Mouse (Mus musculus) hindbrain, embryonic 11.5 days (tissue): ENCODE data around the gene Cnnm1. TPM values are rescaled to one million over a fixed set of nuclear protein-coding genes. Genes with fewer than 3 reads are reported as not detected.

Experiments
- ATAC-seq: fragments of 200-750 bp; cut with Nextera tagmentation; 2 replicates; pipeline ENCODE4 v1.8.0; 2017; ENCODE audit warnings: mild to moderate bottlenecking, moderate TSS enrichment, moderate library complexity; ENCODE audit not compliant: low FRiP score
- DNase-seq: peaks from one replicate; pipeline ENCODE4 v3.0.0-alpha.2; 2015; ENCODE audit warnings: low spot score
- H3K27ac ChIP-seq: fragments of 300-500 bp; sonication (generic); 2 replicates; pipeline ENCODE4 v1.5.1; 2014; ENCODE audit warnings: mild to moderate bottlenecking, low read depth, low read length
- H3K27me3 ChIP-seq: fragments of 300-500 bp; sonication (generic); 2 replicates; pipeline ENCODE4 v1.6.1; 2014; ENCODE audit warnings: mild to moderate bottlenecking, low read length, moderate library complexity, mixed read lengths; ENCODE audit not compliant: control insufficient read depth, insufficient read depth
- H3K36me3 ChIP-seq: fragments of 300-500 bp; sonication (generic); 2 replicates; pipeline ENCODE4 v1.6.1; 2014; ENCODE audit warnings: mild to moderate bottlenecking, low read length, moderate library complexity, mixed read lengths; ENCODE audit not compliant: control insufficient read depth, insufficient read depth
- H3K4me1 ChIP-seq: fragments of 300-500 bp; sonication (generic); replicated peaks from 2 replicates; pipeline ENCODE4 v1.6.1; 2014; ENCODE audit warnings: low read length, mixed read lengths; ENCODE audit not compliant: control insufficient read depth, insufficient read depth
- H3K4me2 ChIP-seq: fragments of 300-500 bp; sonication (generic); replicated peaks from 2 replicates; pipeline ENCODE4 v1.6.1; 2014; ENCODE audit warnings: mild to moderate bottlenecking, low read depth, low read length
- H3K4me3 ChIP-seq: fragments of 300-500 bp; sonication (generic); 2 replicates; pipeline ENCODE4 v1.5.1; 2014; ENCODE audit warnings: low read depth, low read length
- H3K9ac ChIP-seq: fragments of 300-500 bp; sonication (generic); 2 replicates; pipeline ENCODE4 v1.6.1; 2014; ENCODE audit warnings: low read depth, low read length
- H3K9me3 ChIP-seq: fragments of 300-500 bp; sonication (generic); 2 replicates; pipeline ENCODE4 v1.6.1; 2016; ENCODE audit warnings: low read length; ENCODE audit not compliant: control insufficient read depth
- WGBS: fragments of 180-500 bp; shearing (Covaris S2); extraction: QIAGEN DNeasy Blood & Tissue Kit; methylation state at CpG from one replicate; pipeline ENCODE4 v1.1.7; 2014; 5-methylcytosine and 5-hydroxymethylcytosine counted together
- polyA plus RNA-seq: library from polyadenylated mRNA; unstranded; fragments of >200 nt; fragmentation: Nextera tagmentation; extraction: Ambion mirVana; gene quantifications from 2 replicates; pipeline ENCODE4 v1.2.1, GENCODE M21; 2014

The Cnnm1 gene
- polyA plus RNA-seq, 1 experiment from 2014 or later = 1.1 TPM

GRCm38 (mm10) chr19:43440768-43441660 is 778 bp downstream of the Cnnm1 start:
- H3K27ac ChIP-seq = peak overlapping the region; percentile 36
- under 1% methylated on average over 81 of the region's 118 CpGs for WGBS
- H3K4me3 ChIP-seq = peak overlapping the region; percentile 74
- peak; percentile 75 for ATAC-seq
- peaks cover 5% of the 10 kb centered on the region for H3K9me3 ChIP-seq
- H3K27me3 ChIP-seq = peaks cover 18% of the 10 kb centered on the region
- peak; percentile 73 for DNase-seq
- no peaks in the 10 kb centered on the region for H3K4me1 ChIP-seq
- H3K36me3 ChIP-seq = no peaks in the 10 kb centered on the region
- peak overlapping the region; percentile 76 for H3K9ac ChIP-seq
- peak overlapping the region; percentile 100 for H3K4me2 ChIP-seq

DNA sequence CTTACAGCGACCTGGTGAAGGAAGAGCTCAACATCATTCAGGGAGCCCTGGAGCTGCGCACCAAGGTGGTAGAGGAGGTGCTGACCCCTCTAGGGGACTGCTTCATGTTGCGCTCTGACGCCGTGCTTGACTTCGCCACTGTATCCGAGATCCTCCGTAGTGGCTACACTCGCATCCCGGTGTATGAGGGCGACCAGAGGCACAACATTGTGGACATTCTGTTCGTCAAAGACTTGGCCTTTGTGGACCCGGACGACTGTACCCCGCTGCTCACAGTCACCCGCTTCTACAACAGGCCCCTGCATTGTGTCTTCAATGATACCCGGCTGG is 1.4 kb downstream of the Cnnm1 start:
- Histone ChIP-seq H3K9me3 (peaks cover 5% of the 10 kb centered on the region), H3K9ac (peak overlapping the region; percentile 76), H3K4me3 (peak overlapping the region; percentile 74), H3K36me3 (no peaks in the 10 kb centered on the region), H3K4me1 (no peaks in the 10 kb centered on the region), H3K27me3 (peaks cover 18% of the 10 kb centered on the region), H3K4me2 (peak overlapping the region; percentile 100), H3K27ac (no peak overlapping the region)
- DNase-seq = peak; percentile 51
- ATAC-seq = peak; percentile 44
- 8% methylated on average over 17 of the region's 17 CpGs for WGBS

- DNase-seq (peak; percentile 22), ATAC-seq (no peak)
- Histone ChIP-seq H3K4me1 (no peaks in the 10 kb centered on the region), H3K4me3 (peak overlapping the region; percentile 74; the same call in 1 of the 2 replicates), H3K4me2 (peak overlapping the region; percentile 100; the same call in 1 of the 2 replicates), H3K27ac (no peak overlapping the region), H3K36me3 (no peaks in the 10 kb centered on the region), H3K27me3 (peaks cover 18% of the 10 kb centered on the region), H3K9me3 (peaks cover 5% of the 10 kb centered on the region), H3K9ac (no peak overlapping the region)
- 42% methylated on average over 6 of the region's 6 CpGs for WGBS
Observed at GRCm38 (mm10) chr19:43442269-43442668, 2.0 kb downstream of the Cnnm1 start.

DNA sequence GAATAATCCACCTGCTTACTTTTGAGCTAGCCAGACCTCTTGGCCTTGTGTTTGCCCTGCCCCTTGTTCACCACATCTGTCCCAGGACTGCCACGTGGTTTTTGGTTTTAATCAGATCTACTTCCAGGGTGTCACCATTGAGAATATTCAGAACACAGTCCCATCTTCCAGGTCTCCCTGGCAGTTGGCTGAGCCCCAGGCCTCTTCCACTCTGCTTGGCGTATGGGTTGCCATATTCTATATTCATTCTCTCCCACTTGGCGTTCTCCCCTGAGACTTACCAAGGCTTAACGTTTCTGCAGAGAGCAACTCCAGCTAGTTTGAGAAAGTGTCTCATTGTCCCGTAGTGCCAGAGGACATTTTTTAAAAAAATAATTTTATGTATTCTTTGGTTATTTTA is 2.7 kb downstream of the Cnnm1 start:
- Histone ChIP-seq H3K4me3 (no peak overlapping the region), H3K27me3 (peaks cover 18% of the 10 kb centered on the region), H3K4me2 (no peak overlapping the region), H3K27ac (no peak overlapping the region), H3K4me1 (no peaks in the 10 kb centered on the region), H3K36me3 (no peaks in the 10 kb centered on the region), H3K9me3 (peaks cover 5% of the 10 kb centered on the region), H3K9ac (no peak overlapping the region)
- no peak for DNase-seq
- WGBS = 83% methylated on average over 5 of the region's 5 CpGs
- no peak for ATAC-seq

DNA sequence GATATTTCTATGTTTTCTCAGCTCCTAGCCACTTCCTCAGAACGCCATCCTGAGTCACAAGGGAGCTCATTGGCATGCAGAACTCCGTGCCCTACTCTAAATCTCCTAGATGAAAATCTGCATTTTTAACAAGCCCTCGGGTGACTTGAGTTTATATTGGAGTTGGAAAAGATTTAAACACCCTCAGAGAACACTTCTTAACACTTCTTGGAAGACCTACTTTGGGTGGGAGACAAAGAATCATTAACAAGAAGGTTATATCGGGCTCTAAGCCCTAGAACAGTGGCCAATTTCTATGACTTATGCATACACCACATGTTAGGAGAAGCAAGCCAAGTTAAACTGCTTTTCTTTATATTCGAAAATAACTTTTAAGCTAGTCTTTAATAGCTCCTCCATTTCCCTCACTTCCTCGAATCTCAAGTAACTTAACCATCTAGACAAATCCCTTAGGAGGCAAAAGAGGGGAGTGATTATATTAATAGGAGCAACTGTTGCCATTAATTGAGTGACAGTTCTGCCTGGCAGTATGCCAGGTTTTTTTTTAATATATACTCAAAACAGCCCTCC is 4.5 kb downstream of the Cnnm1 start:
- no peak overlapping the region for H3K4me3 ChIP-seq
- no peak for ATAC-seq
- 80% methylated on average over 6 of the region's 6 CpGs for WGBS

DNA sequence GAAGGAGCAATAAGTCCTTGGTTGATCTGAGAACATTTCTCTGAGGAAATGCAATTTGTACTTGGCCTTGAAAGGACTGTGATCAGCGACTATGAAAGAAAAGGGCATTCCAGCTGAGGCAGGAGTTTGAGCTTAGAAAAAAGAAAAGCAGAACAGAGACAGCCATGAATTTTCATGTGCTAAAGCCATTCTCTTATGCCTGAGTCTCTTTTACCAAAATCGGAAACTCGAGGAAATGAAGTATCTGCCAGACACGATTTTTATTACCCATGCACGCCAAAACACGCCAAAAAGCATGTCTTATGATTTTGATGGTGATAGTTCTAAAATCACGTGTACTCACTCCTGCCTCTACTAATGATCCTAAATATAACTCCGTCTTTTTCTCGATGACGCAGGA is 11.3 kb downstream of the Cnnm1 start:
- WGBS = 92% methylated on average over 10 of the region's 10 CpGs

More for the DNA sequence above, 4.5 kb downstream of the Cnnm1 start:
- Histone ChIP-seq H3K4me1 (no peaks in the 10 kb centered on the region), H3K27ac (no peak overlapping the region), H3K9ac (no peak overlapping the region), H3K9me3 (peaks cover 5% of the 10 kb centered on the region), H3K27me3 (peaks cover 18% of the 10 kb centered on the region), H3K36me3 (no peaks in the 10 kb centered on the region), H3K4me2 (no peak overlapping the region)
- no peak for DNase-seq

GRCm38 (mm10) chr19:43452176-43452575 is 11.9 kb downstream of the Cnnm1 start:
- ATAC-seq = no peak
- DNase-seq = no peak

More for the DNA sequence above, 11.3 kb downstream of the Cnnm1 start:
- Histone ChIP-seq H3K4me1 (no peaks in the 10 kb centered on the region), H3K9ac (no peak overlapping the region), H3K27ac (no peak overlapping the region), H3K36me3 (no peaks in the 10 kb centered on the region), H3K4me2 (no peak overlapping the region), H3K27me3 (no peaks in the 10 kb centered on the region), H3K4me3 (no peak overlapping the region), H3K9me3 (no peaks in the 10 kb centered on the region)
- DNase-seq = no peak
- ATAC-seq = no peak

DNA sequence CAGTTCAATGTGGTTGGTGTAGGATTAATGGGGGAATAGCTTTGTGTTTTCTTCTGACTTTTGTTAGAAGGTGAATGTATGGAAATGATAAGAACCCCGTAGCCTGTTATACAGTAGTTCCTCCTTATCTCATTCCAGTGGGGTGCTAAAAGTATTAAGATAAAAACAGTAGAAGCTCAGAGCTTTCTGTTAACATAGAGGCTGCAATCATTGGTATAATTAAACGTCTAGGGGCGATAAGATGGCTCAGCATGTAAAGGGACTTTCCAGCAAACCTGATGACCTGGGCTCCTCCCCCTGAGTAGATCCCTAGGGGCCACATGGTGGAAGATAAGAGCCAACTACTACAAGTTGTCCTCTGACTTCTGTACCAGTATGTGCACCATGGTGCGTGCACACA is 12.8 kb downstream of the Cnnm1 start:
- H3K9me3 ChIP-seq = no peaks in the 10 kb centered on the region
- no peaks in the 10 kb centered on the region for H3K4me1 ChIP-seq
- no peak overlapping the region for H3K27ac ChIP-seq
- H3K4me3 ChIP-seq = no peak overlapping the region
- WGBS = 94% methylated on average over 4 of the region's 4 CpGs
- no peaks in the 10 kb centered on the region for H3K27me3 ChIP-seq
- no peak overlapping the region for H3K9ac ChIP-seq
- H3K4me2 ChIP-seq = no peak overlapping the region
- ATAC-seq (no peak), DNase-seq (no peak)
- no peaks in the 10 kb centered on the region for H3K36me3 ChIP-seq

More at GRCm38 (mm10) chr19:43452176-43452575, 11.9 kb downstream of the Cnnm1 start:
- Histone ChIP-seq H3K36me3 (no peaks in the 10 kb centered on the region), H3K27me3 (no peaks in the 10 kb centered on the region), H3K9me3 (no peaks in the 10 kb centered on the region), H3K4me1 (no peaks in the 10 kb centered on the region), H3K4me3 (no peak overlapping the region), H3K9ac (no peak overlapping the region), H3K27ac (no peak overlapping the region), H3K4me2 (no peak overlapping the region)
- 86% methylated on average over 5 of the region's 5 CpGs for WGBS

DNA sequence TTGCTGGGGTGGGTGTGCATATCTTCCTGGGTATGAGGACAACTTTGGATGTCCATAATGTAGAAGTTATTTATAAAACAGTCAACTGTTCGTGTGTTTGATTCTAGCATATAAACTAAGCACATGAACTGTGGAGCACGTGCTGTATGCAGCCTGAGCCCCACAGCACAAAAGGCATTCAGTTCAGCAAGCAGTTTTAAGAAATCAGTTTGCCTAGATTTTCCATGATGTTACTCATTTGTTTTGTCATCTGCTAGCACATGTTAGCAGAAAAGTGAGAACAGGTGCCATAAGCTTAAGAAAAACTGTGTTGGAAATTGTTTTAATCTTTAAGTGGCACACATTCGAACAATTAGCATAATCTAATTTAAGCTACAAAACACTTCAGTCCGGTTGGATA is 19.7 kb downstream of the Cnnm1 start:
- Histone ChIP-seq H3K4me3 (no peak overlapping the region), H3K4me2 (no peak overlapping the region), H3K27me3 (no peaks in the 10 kb centered on the region), H3K4me1 (no peaks in the 10 kb centered on the region), H3K36me3 (no peaks in the 10 kb centered on the region), H3K9me3 (no peaks in the 10 kb centered on the region), H3K27ac (no peak overlapping the region), H3K9ac (no peak overlapping the region)
- WGBS = 78% methylated on average over 4 of the region's 4 CpGs
- DNase-seq (no peak), ATAC-seq (no peak)
